Mouse (Mus musculus) midbrain, embryonic 15.5 days (tissue): ENCODE results near the gene Grrp1. TPM values are rescaled to one million over a fixed set of nuclear protein-coding genes. Genes with fewer than 3 reads are reported as not detected.

ENCODE experiments used
- ATAC-seq: fragments of 200-750 bp; cut with Nextera tagmentation; replicated peaks from 2 replicates; pipeline ENCODE4 v1.8.0; 2017; ENCODE audit warnings: moderate TSS enrichment
- H3K27ac ChIP-seq: fragments of 300-500 bp; sonication (generic); 2 replicates; pipeline ENCODE4 v1.5.1; 2015; ENCODE audit warnings: mild to moderate bottlenecking, inconsistent platforms
- H3K27me3 ChIP-seq: fragments of 300-500 bp; sonication (generic); replicated peaks from 2 replicates; pipeline ENCODE4 v1.6.1; 2015; ENCODE audit warnings: inconsistent platforms
- H3K36me3 ChIP-seq: fragments of 300-500 bp; sonication (generic); replicated peaks from 2 replicates; pipeline ENCODE4 v1.6.1; 2015; ENCODE audit warnings: inconsistent platforms
- H3K4me1 ChIP-seq: fragments of 300-500 bp; sonication (generic); 2 replicates; pipeline ENCODE4 v1.6.1; 2015; ENCODE audit warnings: inconsistent platforms
- H3K4me2 ChIP-seq: fragments of 300-500 bp; sonication (generic); 2 replicates; pipeline ENCODE4 v1.6.1; 2015; ENCODE audit warnings: inconsistent platforms, mild to moderate bottlenecking, moderate library complexity
- H3K4me3 ChIP-seq: fragments of 300-500 bp; sonication (generic); 2 replicates; pipeline ENCODE4 v1.5.1; 2015; ENCODE audit warnings: mild to moderate bottlenecking, inconsistent platforms
- H3K9ac ChIP-seq: fragments of 300-500 bp; sonication (generic); 2 replicates; pipeline ENCODE4 v1.6.1; 2015; ENCODE audit warnings: mild to moderate bottlenecking, inconsistent platforms
- H3K9me3 ChIP-seq: fragments of 300-500 bp; sonication (generic); 2 replicates; pipeline ENCODE4 v1.6.1; 2016; ENCODE audit warnings: inconsistent platforms
- WGBS: fragments of 180-500 bp; shearing (Covaris S2); methylation state at CpG from one replicate; pipeline ENCODE4 v1.1.7; 2015; ENCODE audit warnings: mixed read lengths; 5-methylcytosine and 5-hydroxymethylcytosine counted together
- polyA plus RNA-seq: library from polyadenylated mRNA; unstranded; fragments of >200 nt; fragmentation: Nextera tagmentation; extraction: Ambion mirVana; gene quantifications from 2 replicates; pipeline ENCODE4 v1.2.1, GENCODE M21; 2015

Grrp1 gene
- polyA plus RNA-seq, 1 experiment from 2014 or later: 13.6 TPM

GRCm38 (mm10) chr4:134250930-134251240 is 3.0 kb downstream of the Grrp1 start:
- Histone ChIP-seq H3K27ac (peak overlapping the region; percentile 81), H3K36me3 (no peaks in the 10 kb centered on the region), H3K4me2 (peak overlapping the region; percentile 76), H3K4me1 (peaks cover 50% of the 10 kb centered on the region), H3K9ac (peak overlapping the region; percentile 72), H3K9me3 (no peaks in the 10 kb centered on the region), H3K27me3 (peaks cover 78% of the 10 kb centered on the region), H3K4me3 (peak overlapping the region; percentile 60)
- 5% methylated on average over 10 of the region's 10 CpGs for WGBS
- ATAC-seq: no peak

- Histone ChIP-seq H3K27me3 (peaks cover 76% of the 10 kb centered on the region), H3K27ac (peak overlapping the region; percentile 81; the same call in 1 of the 2 replicates), H3K4me3 (peak overlapping the region; percentile 60), H3K36me3 (no peaks in the 10 kb centered on the region), H3K9ac (peak overlapping the region; percentile 72), H3K4me1 (peaks cover 55% of the 10 kb centered on the region), H3K4me2 (peak overlapping the region; percentile 76), H3K9me3 (no peaks in the 10 kb centered on the region)
- whole genome bisulfite sequencing: 5% methylated on average over 27 of the region's 27 CpGs
- ATAC-seq: no peak
These were observed 3.6 kb downstream of the Grrp1 start for GRCm38 (mm10) chr4:134250116-134250929.

DNA sequence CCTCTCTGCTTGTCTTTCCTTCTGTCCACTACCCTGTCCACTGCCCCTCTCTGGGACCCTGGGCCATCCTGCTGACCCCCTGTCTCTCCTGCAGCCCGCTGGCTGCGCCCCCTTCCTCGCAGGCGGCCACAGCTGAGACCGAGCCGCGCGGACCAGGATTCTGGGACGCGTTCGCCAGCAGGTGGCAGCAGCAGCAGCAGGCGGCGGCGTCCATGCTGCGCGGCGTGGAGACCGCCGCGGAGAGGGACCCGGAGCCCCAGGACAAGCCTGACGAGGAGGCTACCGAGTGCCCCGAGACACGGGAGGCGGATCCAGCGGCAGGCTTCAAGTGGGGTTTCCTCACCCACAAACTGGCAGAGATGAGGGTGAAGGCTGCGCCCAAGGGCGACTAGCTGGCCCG is 4.3 kb downstream of the Grrp1 start:
- 0% methylated on average over 30 of the region's 30 CpGs for WGBS
- H3K36me3 ChIP-seq: no peaks in the 10 kb centered on the region
- peak overlapping the region; percentile 76 for H3K4me2 ChIP-seq
- H3K4me3 ChIP-seq: peak overlapping the region; percentile 60
- H3K4me1 ChIP-seq: peaks cover 59% of the 10 kb centered on the region
- H3K9ac ChIP-seq: peak overlapping the region; percentile 31
- H3K27ac ChIP-seq: no peak overlapping the region
- ATAC-seq: no peak; the same call in 1 of the 2 replicates
- no peaks in the 10 kb centered on the region for H3K9me3 ChIP-seq
- peaks cover 69% of the 10 kb centered on the region for H3K27me3 ChIP-seq

DNA sequence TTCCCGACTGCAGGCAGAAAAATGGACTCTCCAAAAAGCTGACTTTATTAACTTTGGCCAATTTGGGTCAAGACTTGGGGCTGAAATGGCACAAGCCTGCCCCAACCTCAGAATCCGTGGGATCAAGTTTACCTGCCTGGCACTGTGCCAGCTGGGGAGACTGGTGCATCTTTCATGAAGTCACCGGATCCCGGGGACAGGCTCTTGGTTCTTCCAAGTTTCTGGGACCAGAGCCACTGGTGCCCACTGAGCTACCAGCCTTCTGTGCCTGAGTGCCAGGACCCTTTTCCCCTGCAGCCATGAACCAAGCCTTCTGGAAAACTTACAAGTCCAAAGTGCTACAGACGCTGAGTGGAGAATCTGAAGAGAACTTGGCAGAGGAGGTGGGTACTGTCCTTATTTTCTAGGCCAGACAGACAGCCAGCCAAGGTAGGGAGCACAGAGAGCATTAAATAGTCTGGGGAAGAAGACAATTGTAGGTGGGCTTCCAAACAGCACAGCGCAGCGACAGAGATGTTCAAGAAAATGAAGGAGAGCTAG is 7.1 kb downstream of the Grrp1 start, which contains the start of gene Gm30191:
Gene Gm30191, plus strand, starts transcription at position 217 of the 540 bp plus-strand sequence.
- Histone ChIP-seq H3K36me3 (no peaks in the 10 kb centered on the region), H3K27me3 (peaks cover 41% of the 10 kb centered on the region), H3K9me3 (no peaks in the 10 kb centered on the region), H3K4me1 (peaks cover 50% of the 10 kb centered on the region), H3K4me3 (peak within 1 kb of the TSS; percentile 71), H3K4me2 (peak within 1 kb of the TSS; percentile 92), H3K9ac (no peak within 1 kb of the TSS; the same call in 1 of the 2 replicates), H3K27ac (peak within 1 kb of the TSS; percentile 27; the same call in 1 of the 2 replicates)
- no peak for ATAC-seq
- 68% methylated on average over 7 of the region's 7 CpGs for WGBS

DNA sequence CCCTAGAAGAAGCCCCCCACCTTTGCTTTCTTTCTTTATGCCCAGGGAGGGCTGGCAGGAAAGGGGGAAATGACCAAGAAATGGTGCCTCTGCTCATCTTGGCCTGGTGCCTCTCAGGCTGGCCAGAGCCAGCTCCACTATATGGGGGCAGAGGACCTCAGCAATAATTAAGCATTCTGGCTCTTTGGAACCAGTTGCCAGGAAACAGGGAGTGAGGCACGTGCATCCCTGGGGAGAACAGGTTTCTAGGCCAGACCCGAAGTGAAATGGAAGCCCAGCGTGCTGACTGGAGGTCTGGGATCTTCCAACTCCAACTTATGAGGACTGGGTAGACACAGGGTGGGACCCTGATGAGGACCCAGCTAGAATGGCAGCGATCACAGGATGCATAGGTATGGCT is 7.7 kb downstream of the Grrp1 start:
- Histone ChIP-seq H3K4me1 (peaks cover 45% of the 10 kb centered on the region), H3K27me3 (peaks cover 39% of the 10 kb centered on the region), H3K27ac (0 out of 2 replicates have a peak overlapping the region, but pooled peaks have one; percentile 27), H3K4me2 (peak overlapping the region; percentile 92; the same call in 1 of the 2 replicates), H3K4me3 (no peak overlapping the region), H3K9ac (no peak overlapping the region), H3K36me3 (no peaks in the 10 kb centered on the region), H3K9me3 (no peaks in the 10 kb centered on the region)
- WGBS: 24% methylated on average over 4 of the region's 4 CpGs
- no peak for ATAC-seq

- H3K4me1 ChIP-seq: peaks cover 35% of the 10 kb centered on the region
- under 1% methylated on average over 60 of the region's 60 CpGs for WGBS
- H3K9me3 ChIP-seq: no peaks in the 10 kb centered on the region
- H3K36me3 ChIP-seq: no peaks in the 10 kb centered on the region
- ATAC-seq: peak; percentile 85
- H3K4me3 ChIP-seq: peak within 1 kb of the TSS; percentile 71
- H3K27me3 ChIP-seq: peaks cover 31% of the 10 kb centered on the region
- peak within 1 kb of the TSS; percentile 68 for H3K9ac ChIP-seq
- peak within 1 kb of the TSS; percentile 92 for H3K4me2 ChIP-seq
- H3K27ac ChIP-seq: peak within 1 kb of the TSS; percentile 27; the same call in 1 of the 2 replicates
These were observed 8.6 kb downstream of the Grrp1 start, which contains the start of gene Zfp593 for GRCm38 (mm10) chr4:134245148-134245843. Gene Zfp593, minus strand, starts transcription at chr4:134245592.

GRCm38 (mm10) chr4:134243516-134244250 is 10.2 kb downstream of the Grrp1 start, which contains the start of gene E130218I03Rik:
Gene E130218I03Rik, plus strand, starts transcription at chr4:134243662.
- no peak within 1 kb of the TSS for H3K27ac ChIP-seq
- H3K4me2 ChIP-seq: peak within 1 kb of the TSS; percentile 92
- H3K9ac ChIP-seq: no peak within 1 kb of the TSS
- peaks cover 28% of the 10 kb centered on the region for H3K27me3 ChIP-seq
- H3K4me3 ChIP-seq: peak within 1 kb of the TSS; percentile 71
- H3K36me3 ChIP-seq: no peaks in the 10 kb centered on the region
- WGBS: 90% methylated on average over 17 of the region's 17 CpGs
- no peak for ATAC-seq
- H3K9me3 ChIP-seq: no peaks in the 10 kb centered on the region
- H3K4me1 ChIP-seq: peaks cover 26% of the 10 kb centered on the region

DNA sequence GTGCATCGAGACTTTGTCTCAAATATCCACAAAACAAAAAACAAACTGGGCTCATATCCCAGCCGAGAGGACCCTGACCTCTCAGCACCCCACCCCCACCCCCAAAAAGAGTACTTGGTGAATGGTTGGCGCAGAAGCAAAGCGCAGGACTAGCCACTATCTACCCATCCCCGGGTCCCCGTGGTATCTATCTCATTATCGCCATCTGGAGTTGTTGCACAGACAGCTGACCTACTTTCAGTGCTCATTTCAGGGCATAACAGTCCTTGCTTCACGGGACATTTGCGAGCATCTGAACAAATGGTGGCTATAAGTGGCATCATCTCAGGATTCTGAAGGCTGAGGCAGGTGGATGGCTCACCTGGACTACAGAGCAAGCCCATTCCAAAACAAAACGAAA is 15.2 kb downstream of the Grrp1 start:
- Histone ChIP-seq H3K4me3 (no peak overlapping the region), H3K4me2 (peak overlapping the region; percentile 34; the same call in 1 of the 2 replicates), H3K27ac (no peak overlapping the region), H3K4me1 (peaks cover 10% of the 10 kb centered on the region), H3K9me3 (no peaks in the 10 kb centered on the region), H3K36me3 (no peaks in the 10 kb centered on the region), H3K27me3 (peaks cover 16% of the 10 kb centered on the region), H3K9ac (no peak overlapping the region)
- 15% methylated on average over 10 of the region's 10 CpGs for WGBS
- no peak for ATAC-seq

DNA sequence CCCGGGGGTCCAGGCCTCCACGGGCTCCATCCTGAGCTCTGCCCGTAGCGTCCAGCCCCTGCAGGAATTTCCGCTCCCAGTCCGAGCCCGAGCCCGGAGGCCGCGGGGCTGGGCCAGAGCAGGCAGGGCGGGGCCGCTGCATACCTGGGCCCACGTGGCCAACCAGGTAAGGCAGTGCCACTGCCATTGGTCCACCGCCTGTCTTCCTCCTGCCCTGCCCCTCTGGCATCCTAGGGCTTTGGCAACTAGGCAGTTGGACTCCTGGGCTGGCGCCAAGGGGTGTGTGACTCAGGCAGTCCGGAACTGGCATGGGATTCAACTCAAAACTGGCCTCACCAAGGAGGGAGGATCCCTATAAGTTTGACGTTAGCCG is 15.6 kb downstream of the Grrp1 start, which contains the start of gene Cnksr1:
Gene Cnksr1, minus strand, starts transcription at position 121 of the 373 bp plus-strand sequence.
- Histone ChIP-seq H3K36me3 (no peaks in the 10 kb centered on the region), H3K4me3 (no peak within 1 kb of the TSS), H3K4me1 (peaks cover 10% of the 10 kb centered on the region), H3K9me3 (no peaks in the 10 kb centered on the region), H3K27me3 (peaks cover 16% of the 10 kb centered on the region), H3K4me2 (peak within 1 kb of the TSS; percentile 34; the same call in 1 of the 2 replicates), H3K9ac (no peak within 1 kb of the TSS), H3K27ac (no peak within 1 kb of the TSS)
- no peak for ATAC-seq
- 3% methylated on average over 18 of the region's 18 CpGs for WGBS

GRCm38 (mm10) chr4:134237582-134238278 is 16.2 kb downstream of the Grrp1 start:
- Histone ChIP-seq H3K27ac (no peak overlapping the region), H3K4me3 (no peak overlapping the region), H3K9ac (no peak overlapping the region), H3K4me1 (peaks cover 10% of the 10 kb centered on the region), H3K36me3 (no peaks in the 10 kb centered on the region), H3K27me3 (peaks cover 16% of the 10 kb centered on the region), H3K4me2 (peak overlapping the region; percentile 34; the same call in 1 of the 2 replicates), H3K9me3 (no peaks in the 10 kb centered on the region)
- ATAC-seq: no peak
- 32% methylated on average over 19 of the region's 19 CpGs for WGBS

- Histone ChIP-seq H3K9me3 (no peaks in the 10 kb centered on the region), H3K4me2 (no peak overlapping the region), H3K9ac (no peak overlapping the region), H3K36me3 (no peaks in the 10 kb centered on the region), H3K27ac (no peak overlapping the region), H3K4me3 (no peak overlapping the region), H3K27me3 (peaks cover 16% of the 10 kb centered on the region), H3K4me1 (peaks cover 10% of the 10 kb centered on the region)
- no peak for ATAC-seq
- WGBS: 85% methylated on average over 5 of the region's 5 CpGs
These were observed 19.0 kb downstream of the Grrp1 start for GRCm38 (mm10) chr4:134234876-134235275.
